Mouse (Mus musculus) limb, embryonic 11.5 days (tissue): ENCODE results near the gene Trub1. TPM values are rescaled to one million over a fixed set of nuclear protein-coding genes. Genes with fewer than 3 reads are reported as not detected.

Experiments used
- ATAC-seq: fragments of 200-750 bp; cut with Nextera tagmentation; 2 replicates; pipeline ENCODE4 v1.8.0; 2017; ENCODE audit warnings: low read depth; ENCODE audit not compliant: insufficient number of reproducible peaks, low FRiP score, low TSS enrichment
- DNase-seq: peaks from one replicate; pipeline ENCODE4 v3.0.0-alpha.2; 2015; ENCODE audit warnings: low spot score
- H3K27ac ChIP-seq: fragments of 300-500 bp; sonication (generic); replicated peaks from 2 replicates; pipeline ENCODE4 v1.5.1; 2014; ENCODE audit warnings: low read depth, mild to moderate bottlenecking, low read length
- H3K27me3 ChIP-seq: fragments of 300-500 bp; sonication (generic); 2 replicates; pipeline ENCODE4 v1.6.1; 2014; ENCODE audit warnings: mild to moderate bottlenecking, low read length, mixed read lengths; ENCODE audit not compliant: control insufficient read depth, insufficient read depth
- H3K36me3 ChIP-seq: fragments of 300-500 bp; sonication (generic); 2 replicates; pipeline ENCODE4 v1.6.1; 2014; ENCODE audit warnings: mild to moderate bottlenecking, low read length, moderate library complexity, mixed read lengths; ENCODE audit not compliant: control insufficient read depth, insufficient read depth
- H3K4me1 ChIP-seq: fragments of 300-500 bp; sonication (generic); 2 replicates; pipeline ENCODE4 v1.6.1; 2014; ENCODE audit warnings: low read length, mixed read lengths; ENCODE audit not compliant: control insufficient read depth, insufficient read depth
- H3K4me2 ChIP-seq: fragments of 300-500 bp; sonication (generic); 2 replicates; pipeline ENCODE4 v1.6.1; 2014; ENCODE audit warnings: low read depth, mild to moderate bottlenecking, moderate library complexity; ENCODE audit not compliant: severe bottlenecking
- H3K4me3 ChIP-seq: fragments of 300-500 bp; sonication (generic); 2 replicates; pipeline ENCODE4 v1.5.1; 2014; ENCODE audit warnings: low read depth, low read length
- H3K9ac ChIP-seq: fragments of 300-500 bp; sonication (generic); 2 replicates; pipeline ENCODE4 v1.6.1; 2014; ENCODE audit warnings: mild to moderate bottlenecking, low read length
- H3K9me3 ChIP-seq: fragments of 300-500 bp; sonication (generic); 2 replicates; pipeline ENCODE4 v1.6.1; 2016; ENCODE audit warnings: low read length; ENCODE audit not compliant: control insufficient read depth
- WGBS: fragments of 180-500 bp; shearing (Covaris S2); extraction: QIAGEN DNeasy Blood & Tissue Kit; methylation state at CpG from one replicate; pipeline ENCODE4 v1.1.7; 2014; 5-methylcytosine and 5-hydroxymethylcytosine counted together
- polyA plus RNA-seq: library from polyadenylated mRNA; unstranded; fragments of >200 nt; fragmentation: Nextera tagmentation; extraction: Ambion mirVana; gene quantifications from 2 replicates; pipeline ENCODE4 v1.2.1, GENCODE M21; 2014

Trub1 gene
- polyA plus RNA-seq, 1 experiment from 2014 or later = 23.4 TPM

DNA sequence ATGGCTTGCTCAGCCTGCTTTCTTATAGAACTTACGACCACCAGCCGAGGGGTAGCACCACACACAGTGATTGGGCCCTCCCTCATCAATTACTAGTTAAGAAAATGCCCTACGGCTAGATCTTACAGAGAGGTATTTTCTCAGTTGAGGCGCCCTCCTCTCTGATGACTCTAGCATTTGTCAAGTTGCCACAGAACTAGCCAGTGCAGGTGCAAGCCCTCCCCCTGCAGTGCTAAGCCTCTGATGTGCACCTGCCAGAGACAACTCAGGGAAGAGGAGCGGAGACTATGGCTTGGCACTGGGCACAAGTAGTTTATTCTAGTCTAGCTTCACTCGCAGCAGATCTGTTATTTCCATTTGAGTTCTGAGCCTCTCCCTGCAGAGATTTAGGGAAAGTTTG lies 21.2 kb upstream of the Trub1 start:
- H3K27ac ChIP-seq = no peak overlapping the region
- no peaks in the 10 kb centered on the region for H3K27me3 ChIP-seq
- no peak for ATAC-seq
- WGBS = 28% methylated on average over 6 of the region's 6 CpGs
- no peaks in the 10 kb centered on the region for H3K9me3 ChIP-seq
- H3K4me1 ChIP-seq = no peaks in the 10 kb centered on the region
- no peak overlapping the region for H3K4me3 ChIP-seq
- no peak overlapping the region for H3K4me2 ChIP-seq
- no peak overlapping the region for H3K9ac ChIP-seq
- H3K36me3 ChIP-seq = no peaks in the 10 kb centered on the region
- no peak for DNase-seq

DNA sequence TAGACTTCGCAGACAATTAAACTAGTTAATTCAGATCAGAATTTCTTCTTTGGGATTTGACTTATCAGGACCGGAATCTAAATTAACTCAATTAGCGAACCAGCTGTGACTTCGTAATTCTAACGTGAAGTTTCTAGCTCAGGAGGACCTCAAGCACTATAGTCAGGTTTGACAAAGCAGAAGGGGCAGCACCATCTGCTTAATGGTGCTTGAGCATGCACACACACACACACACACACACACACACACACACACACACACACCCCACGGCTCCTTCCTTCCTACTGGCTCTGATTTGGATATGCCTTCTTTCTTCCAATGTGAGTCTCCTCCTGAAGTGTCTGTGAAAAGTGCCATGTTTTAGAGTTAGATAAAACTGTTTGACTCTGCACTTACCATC lies 18.7 kb upstream of the Trub1 start:
- Histone ChIP-seq H3K4me3 (no peak overlapping the region), H3K9ac (no peak overlapping the region), H3K36me3 (no peaks in the 10 kb centered on the region), H3K4me2 (no peak overlapping the region), H3K9me3 (no peaks in the 10 kb centered on the region), H3K27ac (no peak overlapping the region), H3K27me3 (no peaks in the 10 kb centered on the region), H3K4me1 (no peaks in the 10 kb centered on the region)
- ATAC-seq (no peak), DNase-seq (no peak)
- 70% methylated on average over 6 of the region's 6 CpGs for WGBS

DNA sequence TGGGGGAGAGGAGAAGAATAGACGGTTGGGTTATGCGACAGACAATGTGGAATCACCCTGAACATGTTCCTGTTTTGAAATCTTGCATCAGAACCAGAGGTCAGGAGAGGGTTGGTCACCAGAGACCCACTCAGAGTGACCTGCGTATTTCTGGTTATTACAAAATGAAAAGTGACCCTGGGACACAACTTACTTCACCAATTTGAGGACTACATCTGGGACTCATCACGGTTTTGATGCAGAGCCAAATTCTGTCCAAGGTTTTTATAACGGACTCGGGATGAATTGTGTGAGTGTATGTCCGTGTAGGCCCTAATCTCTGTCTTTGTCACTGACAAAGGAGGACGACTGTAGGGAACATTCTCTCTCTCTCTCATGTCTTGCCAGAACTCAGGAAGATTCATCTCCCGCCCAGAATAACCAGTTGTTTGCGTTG lies 16.1 kb upstream of the Trub1 start:
- ATAC-seq (no peak), DNase-seq (no peak)
- 81% methylated on average over 10 of the region's 10 CpGs for WGBS
- no peaks in the 10 kb centered on the region for H3K27me3 ChIP-seq
- no peak overlapping the region for H3K27ac ChIP-seq
- H3K9me3 ChIP-seq = no peaks in the 10 kb centered on the region
- no peak overlapping the region for H3K9ac ChIP-seq
- H3K36me3 ChIP-seq = no peaks in the 10 kb centered on the region
- no peak overlapping the region for H3K4me3 ChIP-seq
- peaks cover 4% of the 10 kb centered on the region; the same call in 1 of the 2 replicates for H3K4me1 ChIP-seq
- H3K4me2 ChIP-seq = no peak overlapping the region

DNA sequence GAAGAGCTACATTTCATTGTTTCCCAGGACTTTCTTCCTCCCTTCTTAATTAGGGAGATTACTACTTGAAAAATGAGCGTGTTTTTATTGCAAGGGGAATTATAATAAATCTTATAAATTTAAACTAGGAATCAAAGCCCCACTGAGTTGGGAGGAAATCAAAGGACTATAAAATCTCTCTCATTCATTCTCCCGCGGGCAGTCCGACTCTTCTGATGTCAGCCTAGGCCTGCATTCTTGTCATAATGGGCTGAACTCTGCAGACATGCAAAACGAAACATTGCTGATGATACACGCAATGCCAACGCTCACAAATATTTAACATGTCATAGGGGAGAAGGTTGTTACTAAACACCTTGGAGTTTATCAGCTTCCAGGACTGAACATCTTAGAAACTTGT lies 15.7 kb upstream of the Trub1 start:
- WGBS = 73% methylated on average over 7 of the region's 7 CpGs
- no peak for ATAC-seq

DNA sequence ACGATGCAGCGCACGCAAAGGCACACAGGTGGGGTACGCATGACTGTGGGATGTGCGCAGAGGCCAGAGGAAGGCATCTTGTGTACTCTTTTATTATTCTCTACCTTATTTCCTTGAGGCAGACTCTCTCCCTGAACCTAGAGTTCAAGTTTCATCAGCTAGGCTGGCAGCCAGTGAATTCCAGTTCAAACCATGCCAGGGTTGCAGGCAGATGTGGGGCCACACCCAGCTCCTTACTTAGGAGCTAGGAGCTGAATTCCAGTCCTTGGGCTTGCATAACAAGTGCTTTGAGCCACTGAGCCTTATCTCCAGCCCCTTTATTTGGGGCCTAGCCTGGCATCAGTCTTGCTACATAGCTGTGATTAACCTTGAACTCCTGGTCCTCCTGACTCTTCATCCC lies 13.4 kb upstream of the Trub1 start:
- no peaks in the 10 kb centered on the region for H3K36me3 ChIP-seq
- WGBS = 95% methylated on average over 5 of the region's 5 CpGs
- no peak overlapping the region for H3K27ac ChIP-seq
- no peak overlapping the region for H3K9ac ChIP-seq
- no peak overlapping the region for H3K4me2 ChIP-seq
- H3K4me1 ChIP-seq = peaks cover 4% of the 10 kb centered on the region; the same call in 1 of the 2 replicates
- no peak for ATAC-seq
- DNase-seq = no peak
- H3K27me3 ChIP-seq = no peaks in the 10 kb centered on the region
- H3K9me3 ChIP-seq = no peaks in the 10 kb centered on the region
- H3K4me3 ChIP-seq = no peak overlapping the region

More for the DNA sequence above, 15.7 kb upstream of the Trub1 start:
- H3K27ac ChIP-seq = no peak overlapping the region
- H3K9me3 ChIP-seq = no peaks in the 10 kb centered on the region
- H3K9ac ChIP-seq = no peak overlapping the region
- DNase-seq = no peak
- H3K4me3 ChIP-seq = no peak overlapping the region
- no peaks in the 10 kb centered on the region for H3K27me3 ChIP-seq
- peaks cover 4% of the 10 kb centered on the region; the same call in 1 of the 2 replicates for H3K4me1 ChIP-seq
- H3K4me2 ChIP-seq = no peak overlapping the region
- no peaks in the 10 kb centered on the region for H3K36me3 ChIP-seq

DNA sequence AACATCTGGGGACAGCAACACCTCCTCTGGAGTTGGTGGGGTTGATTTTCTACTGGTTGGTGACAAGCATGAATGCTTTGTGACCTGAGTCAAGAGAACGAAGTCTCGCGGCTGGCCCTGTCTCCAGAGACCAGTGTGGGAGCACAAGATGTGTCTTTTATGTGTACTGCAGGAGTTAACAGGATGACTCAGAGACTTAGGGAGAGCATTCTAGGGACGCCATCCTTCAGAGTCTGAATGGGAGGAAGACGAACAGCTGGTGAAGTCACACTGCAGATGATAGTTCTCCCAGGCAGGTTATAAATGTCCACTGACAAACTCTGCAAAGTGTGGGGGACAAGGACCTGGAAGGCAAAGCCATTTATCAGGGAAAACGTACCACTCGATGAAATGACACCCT lies 11.2 kb upstream of the Trub1 start:
- WGBS = 35% methylated on average over 7 of the region's 7 CpGs
- ATAC-seq = no peak
- Histone ChIP-seq H3K27ac (no peak overlapping the region), H3K4me2 (no peak overlapping the region), H3K4me1 (peaks cover 4% of the 10 kb centered on the region; the same call in 1 of the 2 replicates), H3K27me3 (no peaks in the 10 kb centered on the region), H3K4me3 (no peak overlapping the region), H3K9me3 (no peaks in the 10 kb centered on the region), H3K36me3 (no peaks in the 10 kb centered on the region), H3K9ac (no peak overlapping the region)
- peak; percentile 36 for DNase-seq

DNA sequence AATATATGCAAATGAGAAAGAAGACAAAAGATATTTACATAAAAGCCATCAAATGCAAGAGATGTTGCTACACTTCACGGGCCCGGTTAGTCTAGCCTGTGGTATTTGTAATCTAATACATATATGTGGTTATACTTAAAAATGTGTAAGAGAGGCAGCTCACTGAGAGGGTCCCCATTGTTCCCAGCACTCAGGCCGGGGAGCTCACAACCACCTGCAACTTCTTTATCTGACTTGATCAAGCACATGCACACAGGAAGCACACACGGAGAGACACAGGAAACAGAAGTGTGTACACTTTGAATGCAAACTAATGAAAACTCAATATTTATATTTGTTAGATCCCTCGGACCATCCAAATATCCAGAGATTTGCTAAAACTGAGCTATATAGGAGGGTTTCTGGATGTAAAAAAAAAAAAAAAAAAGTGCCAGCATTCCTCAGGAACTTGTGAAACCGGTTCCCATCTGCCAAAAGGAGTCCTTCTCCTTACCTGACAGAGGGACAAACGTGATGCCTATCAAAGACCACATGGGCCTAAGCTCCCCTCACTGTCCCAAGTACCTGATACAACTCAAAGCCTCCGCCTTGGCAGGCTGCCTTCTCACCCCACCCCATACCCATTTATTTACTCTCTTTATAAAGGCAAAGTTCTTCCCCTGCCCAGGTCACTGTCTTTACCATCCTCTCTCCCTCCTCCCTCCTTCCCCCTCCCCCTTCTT lies 9.6 kb upstream of the Trub1 start:
- Histone ChIP-seq H3K4me1 (peaks cover 4% of the 10 kb centered on the region; the same call in 1 of the 2 replicates), H3K4me3 (no peak overlapping the region), H3K9me3 (no peaks in the 10 kb centered on the region), H3K27ac (no peak overlapping the region), H3K36me3 (no peaks in the 10 kb centered on the region), H3K9ac (no peak overlapping the region), H3K4me2 (no peak overlapping the region), H3K27me3 (no peaks in the 10 kb centered on the region)
- WGBS = 48% methylated on average over 8 of the region's 8 CpGs
- ATAC-seq = no peak
- DNase-seq = no peak

DNA sequence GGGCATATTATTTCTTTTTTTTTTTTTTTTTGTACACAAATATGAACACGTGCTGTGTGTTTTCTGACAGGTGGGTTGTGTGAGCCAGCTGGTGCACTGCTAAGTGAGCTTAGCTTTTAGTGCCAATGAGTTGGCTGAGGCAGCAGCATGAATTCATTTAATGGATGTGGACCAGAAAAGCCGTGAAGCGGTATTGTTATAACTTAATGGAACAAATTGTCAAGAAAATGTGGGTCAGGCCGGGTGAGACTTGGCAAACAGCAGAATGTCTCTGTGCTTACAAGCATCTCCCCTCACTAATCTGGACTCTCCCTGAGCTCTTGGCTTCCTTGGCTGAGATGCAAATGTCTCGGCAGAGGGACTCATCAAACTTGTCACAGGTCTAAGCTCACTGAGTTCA lies 7.7 kb upstream of the Trub1 start:
- no peak overlapping the region for H3K4me3 ChIP-seq
- no peak overlapping the region for H3K27ac ChIP-seq
- H3K4me2 ChIP-seq = no peak overlapping the region
- no peak for ATAC-seq
- WGBS = 74% methylated on average over 5 of the region's 5 CpGs
- no peaks in the 10 kb centered on the region for H3K9me3 ChIP-seq
- H3K27me3 ChIP-seq = no peaks in the 10 kb centered on the region
- H3K4me1 ChIP-seq = peaks cover 4% of the 10 kb centered on the region; the same call in 1 of the 2 replicates
- H3K36me3 ChIP-seq = no peaks in the 10 kb centered on the region
- no peak for DNase-seq
- no peak overlapping the region for H3K9ac ChIP-seq

DNA sequence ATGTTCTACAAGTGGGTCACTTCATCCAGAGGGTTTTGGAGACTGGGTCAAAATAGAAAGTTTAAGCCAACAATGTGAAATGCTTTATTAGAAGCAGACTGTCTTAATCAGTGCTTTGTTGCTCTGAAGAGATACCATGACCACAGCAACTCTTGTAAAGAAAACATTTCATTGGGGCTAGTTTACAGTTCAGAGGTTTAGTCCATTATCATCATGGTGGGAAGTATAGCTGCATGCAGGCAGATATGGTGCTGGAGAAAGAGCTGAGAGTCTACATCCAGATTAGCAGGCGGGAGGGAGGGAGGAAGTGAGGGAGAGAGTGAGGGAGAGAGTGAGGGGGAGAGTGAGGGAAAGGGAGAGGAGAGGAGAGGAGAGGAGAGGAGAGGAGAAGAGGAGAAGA lies 1.9 kb upstream of the Trub1 start:
- ATAC-seq (no peak), DNase-seq (no peak)
- H3K27ac ChIP-seq = no peak overlapping the region
- no peaks in the 10 kb centered on the region for H3K36me3 ChIP-seq
- WGBS = 93% methylated on average over 1 of the region's 1 CpGs
- no peak overlapping the region for H3K4me3 ChIP-seq
- H3K27me3 ChIP-seq = no peaks in the 10 kb centered on the region
- no peaks in the 10 kb centered on the region for H3K9me3 ChIP-seq
- H3K4me2 ChIP-seq = no peak overlapping the region
- H3K4me1 ChIP-seq = no peaks in the 10 kb centered on the region
- H3K9ac ChIP-seq = no peak overlapping the region
